Mouse (Mus musculus) ES-Bruce4 (cell line): ENCODE results near the gene Pom121l2.

ENCODE experiments used
- CTCF ChIP-seq: IDR thresholded peaks from one replicate; pipeline ENCODE4 v1.8.1; 2011; ENCODE audit warnings: low read depth, low read length
- POLR2A ChIP-seq: IDR thresholded peaks from one replicate; pipeline ENCODE4 v1.8.1; 2011; ENCODE audit warnings: low read length; ENCODE audit not compliant: insufficient read depth

DNA sequence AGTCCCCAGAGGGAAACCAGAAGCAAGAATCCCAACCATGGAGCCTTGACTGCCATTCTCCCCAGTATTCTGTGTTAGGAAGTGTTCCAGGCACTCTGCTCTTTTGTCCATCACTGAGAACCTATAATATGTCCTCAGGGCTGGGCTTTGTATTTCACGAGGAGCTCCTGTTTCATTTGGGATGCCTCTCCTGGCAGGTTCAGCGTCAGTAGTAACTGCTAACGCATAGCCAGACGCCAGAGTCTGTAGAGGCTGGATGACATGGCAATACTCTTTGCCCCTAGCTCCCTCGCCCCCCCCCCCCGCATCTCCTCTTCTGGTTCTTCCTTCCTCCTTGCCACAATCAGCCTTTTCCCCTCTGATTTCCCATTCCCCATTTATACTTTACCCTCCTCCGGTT is 28.6 kb downstream of the Pom121l2 start, which contains the start of gene Prss16:
- no peak for TF ChIP-seq CTCF
- no peak for TF ChIP-seq POLR2A
